Mouse (Mus musculus): ENCODE measurements around the gene Slc35a1. TPM values are rescaled to one million over a fixed set of nuclear protein-coding genes. Genes with fewer than 3 reads are reported as not detected.
"Not testable (repeated sequence)": the region's sequence is repeated elsewhere in the genome, so short reads cannot be mapped to it uniquely, and the experiment has no call there.

Slc35a1 gene
- total RNA-seq (2021) = 10 to 100 TPM; 20.9 to 22.0 TPM
- long read RNA-seq, experiment 1, transcript Slc35a1-201 (8 exons, 2,039 nt) = major isoform, 26 of 36 reads
- long read RNA-seq, experiment 1, partial matches to known transcripts = 2 of 36 reads
- long read RNA-seq, experiment 1, other reads (novel, unspliced or antisense) = 8 of 36 reads
- long read RNA-seq, experiment 2, transcript Slc35a1-201 (8 exons, 2,039 nt) = major isoform, 28 of 34 reads
- long read RNA-seq, experiment 2, partial matches to known transcripts = 0 of 34 reads
- long read RNA-seq, experiment 2, other reads (novel, unspliced or antisense) = 6 of 34 reads

DNA sequence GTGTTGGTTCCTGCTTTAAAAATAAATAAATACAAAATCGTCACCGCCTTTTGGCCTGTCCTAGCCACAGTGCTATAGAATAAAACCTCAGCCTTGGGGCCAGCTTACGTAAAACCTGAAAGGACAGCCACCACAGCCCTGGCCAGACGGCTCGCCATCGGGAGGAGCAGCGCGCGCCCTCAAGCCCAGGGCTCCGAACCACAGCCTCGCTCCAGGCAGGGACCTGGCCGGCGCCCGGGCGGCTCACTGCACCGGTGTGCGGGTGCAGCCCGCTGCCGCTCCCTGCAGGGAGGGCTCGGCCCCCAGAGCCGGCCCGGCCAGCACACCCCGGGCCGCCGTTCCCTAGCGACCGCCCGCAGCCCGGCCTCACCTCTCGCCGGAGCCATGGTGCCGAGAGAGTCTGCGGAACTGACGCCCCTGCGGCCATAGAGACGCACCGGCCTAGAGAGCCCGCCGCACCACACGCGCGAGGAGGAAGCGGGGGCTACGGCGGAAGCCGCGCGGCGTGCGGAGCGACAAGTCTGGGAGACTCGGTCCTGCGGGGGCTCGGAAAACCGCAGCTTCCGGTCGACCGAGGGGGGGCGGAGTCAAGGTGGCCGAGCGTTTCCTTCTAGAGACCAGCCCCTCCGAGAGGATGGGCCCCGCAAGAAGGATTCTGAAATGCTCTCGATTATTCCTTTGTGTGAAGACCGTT, at the start of gene Slc35a1:
Gene Slc35a1 (minus strand): TSS at position 565 of the 694 bp plus-strand sequence.
- peak; percentile 82 to 94 for DNase-seq (ENCODE audit: low spot score in 2 of 2)

DNA sequence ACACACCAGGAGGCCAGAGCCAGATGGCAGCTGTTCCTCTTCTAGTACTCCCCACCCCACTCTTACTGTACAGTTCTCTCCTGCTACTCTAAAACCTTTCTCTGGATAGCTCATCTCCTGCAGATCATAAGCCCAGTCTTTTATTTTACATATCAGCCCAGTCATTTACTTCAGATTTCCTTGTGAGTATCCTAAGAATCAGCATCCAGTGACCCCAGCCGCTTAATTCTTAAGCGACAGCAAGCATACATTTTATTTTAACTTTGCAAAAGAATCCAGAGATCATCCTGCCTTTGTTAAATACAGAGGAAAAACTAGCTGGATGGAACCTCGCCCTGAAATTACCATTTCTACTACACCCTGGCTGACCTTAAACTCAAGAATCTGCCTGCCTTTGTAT, 47.2 kb upstream of the Slc35a1 start:
- no peak for DNase-seq (ENCODE audit: low spot score in 2 of 2)

DNA sequence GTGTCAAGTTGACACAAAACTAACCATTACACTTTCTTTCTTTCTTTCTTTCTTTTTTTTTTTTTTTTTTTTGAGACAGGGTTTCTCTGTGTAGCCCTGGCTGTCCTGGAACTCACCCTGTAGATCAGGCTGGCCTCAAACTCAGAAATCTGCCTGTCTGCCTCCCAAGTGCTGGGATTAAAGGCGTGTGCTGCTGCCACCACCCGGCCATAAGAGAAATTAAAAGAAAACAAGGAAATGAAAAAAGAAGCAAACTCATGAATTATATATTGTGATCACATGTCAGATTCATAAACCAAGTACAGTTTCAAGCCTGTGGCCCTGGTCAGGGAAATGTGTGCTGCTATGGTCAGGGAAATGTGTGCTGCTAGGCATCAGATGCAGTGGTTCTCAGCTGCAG, 46.2 kb upstream of the Slc35a1 start:
- DNase-seq (ENCODE audit: low spot score in 2 of 2) = not testable (repeated sequence)

DNA sequence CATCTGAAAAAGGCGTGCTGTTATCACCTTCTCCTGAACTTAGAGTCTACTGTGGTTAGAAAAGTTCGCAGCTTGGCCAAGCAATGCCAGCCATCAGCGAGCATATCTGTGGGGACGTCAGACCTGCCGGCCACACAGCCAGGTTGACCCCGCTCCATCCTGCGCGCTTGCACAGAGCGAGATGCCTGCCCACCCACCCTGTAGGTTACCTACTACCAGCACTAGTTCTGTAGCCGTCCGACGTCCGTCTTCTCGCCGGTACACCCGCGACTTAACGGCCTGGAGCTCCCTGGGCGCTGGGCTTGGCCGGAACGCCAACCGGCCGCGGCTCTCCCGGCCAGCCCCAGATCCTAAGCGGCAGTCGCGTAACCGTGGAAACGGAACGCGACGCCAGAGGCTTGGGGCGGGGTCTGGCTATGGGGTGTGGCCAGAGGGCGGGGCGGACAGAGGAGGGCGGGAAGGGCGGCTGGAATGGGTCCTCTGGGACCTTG, 42.7 kb upstream of the Slc35a1 start, which contains the start of gene Cfap206:
Gene Cfap206 (minus strand): TSS at position 356 of the 491 bp plus-strand sequence.
- DNase-seq (ENCODE audit: low spot score in 2 of 2) = peak; percentile 29 to 58

DNA sequence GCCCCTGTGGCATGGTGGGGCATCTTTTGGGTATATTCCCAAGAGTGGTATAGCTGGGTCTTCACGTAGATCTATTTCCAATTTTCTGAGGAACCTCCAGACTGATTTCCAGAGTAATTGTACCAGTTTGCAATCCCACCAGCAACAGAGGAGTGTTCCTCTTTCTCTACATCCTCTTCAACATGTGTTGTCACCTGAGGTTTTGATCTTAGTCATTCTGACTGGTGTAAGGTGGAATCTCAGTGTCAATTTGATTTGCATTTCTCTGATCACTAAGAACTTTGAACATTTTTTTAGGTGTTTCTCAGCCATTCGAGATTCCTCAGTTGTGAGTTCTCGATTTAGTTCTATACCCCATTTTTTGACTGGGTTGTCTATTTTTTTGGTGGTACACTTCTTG, 38.5 kb upstream of the Slc35a1 start:
- DNase-seq (ENCODE audit: low spot score in 2 of 2) = not testable (repeated sequence)

DNA sequence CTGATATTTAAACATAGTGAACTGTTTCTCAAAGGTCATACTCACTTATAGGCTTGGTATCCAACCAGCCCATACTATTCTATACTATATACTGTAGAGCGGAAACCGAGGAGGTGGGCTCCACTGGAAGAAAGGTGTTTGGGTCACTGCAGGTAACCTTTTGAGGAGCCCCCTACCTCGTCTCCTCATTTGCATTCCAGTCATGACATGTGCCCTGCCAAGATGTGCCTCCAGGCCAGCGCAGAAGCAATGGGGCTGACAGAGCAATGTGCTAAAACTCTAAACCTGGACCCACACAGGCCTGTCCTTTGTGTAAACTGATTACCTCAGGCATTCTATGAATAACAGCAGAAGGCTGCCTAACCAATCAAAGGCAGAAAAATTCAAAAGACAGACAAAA, 37.1 kb upstream of the Slc35a1 start:
- DNase-seq (ENCODE audit: low spot score in 2 of 2) = no peak

DNA sequence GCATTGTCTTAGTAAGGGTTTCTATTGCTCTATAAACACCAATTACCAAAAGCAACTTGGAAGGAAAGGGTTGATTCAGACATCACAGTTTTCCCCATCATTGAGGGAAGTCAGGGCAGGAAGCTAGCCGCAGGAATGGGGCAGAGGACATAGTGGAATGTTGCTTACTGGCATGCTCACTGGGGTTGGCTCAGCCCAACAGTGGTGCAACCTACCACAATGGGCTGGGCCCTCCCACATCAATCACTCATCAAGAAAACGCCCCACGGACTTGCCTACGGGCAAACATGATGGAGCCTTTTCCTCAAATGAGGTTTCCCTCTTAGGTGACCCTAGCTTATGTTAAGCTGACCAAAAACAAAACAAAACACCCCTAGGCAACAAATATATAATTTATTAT, 35.9 kb upstream of the Slc35a1 start:
- DNase-seq (ENCODE audit: low spot score in 2 of 2) = no peak

DNA sequence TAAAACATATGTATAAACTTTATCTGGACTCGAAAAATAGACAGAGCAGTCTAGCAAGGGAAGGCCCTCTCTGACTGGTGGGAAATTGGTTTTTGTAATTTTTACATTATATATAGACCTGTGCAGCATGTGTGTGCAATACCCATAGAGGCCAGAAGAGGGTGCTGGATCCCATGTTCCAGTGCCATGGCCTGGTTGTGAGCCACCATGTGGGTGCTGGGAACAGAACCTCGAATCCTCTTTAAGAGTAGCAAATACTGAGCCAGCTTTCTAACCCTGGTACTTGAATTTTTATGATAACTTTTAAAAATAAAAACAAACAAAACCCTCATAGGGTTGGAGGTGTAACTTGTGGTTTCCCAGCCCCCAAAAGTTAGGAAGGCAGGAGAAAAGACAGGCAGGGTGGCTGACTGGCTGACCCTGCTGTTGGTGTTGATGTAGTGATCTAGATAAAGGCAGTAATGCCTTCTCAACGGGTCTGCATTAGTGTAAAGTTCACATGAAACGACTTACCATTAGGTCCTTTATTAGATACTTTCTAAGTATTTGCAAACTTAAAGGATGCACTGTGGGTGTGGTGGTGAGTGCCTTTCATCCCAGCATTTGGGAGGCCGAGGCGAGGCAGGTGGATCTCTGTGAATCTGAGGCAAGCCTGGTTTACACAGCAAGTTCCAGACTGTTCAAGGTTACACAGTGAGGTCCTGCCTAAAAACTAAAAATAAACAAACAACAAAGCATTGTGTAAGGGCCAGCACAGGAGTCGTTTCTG, 33.1 kb upstream of the Slc35a1 start:
- DNase-seq (ENCODE audit: low spot score in 2 of 2) = no peak

DNA sequence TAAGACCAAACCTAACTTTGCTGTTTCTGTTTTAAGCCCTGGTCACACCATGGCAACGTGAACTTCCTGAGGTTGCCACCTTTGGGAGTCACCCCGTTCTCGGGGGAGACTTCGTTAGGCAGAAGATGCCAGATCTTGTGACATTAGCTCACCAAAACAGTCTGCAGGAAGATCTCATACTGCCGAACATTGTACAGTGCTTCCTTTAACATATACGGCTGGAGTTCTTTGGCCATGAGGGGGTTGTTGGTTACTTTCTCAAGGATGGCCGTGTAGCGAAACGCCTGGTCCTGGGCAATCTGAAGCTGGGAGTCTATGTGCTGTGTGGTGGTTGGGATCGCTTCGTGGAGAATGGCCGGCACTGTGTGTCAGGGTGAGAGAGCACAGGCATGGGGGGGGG, 32.2 kb upstream of the Slc35a1 start:
- no peak for DNase-seq (ENCODE audit: low spot score in 2 of 2)

DNA sequence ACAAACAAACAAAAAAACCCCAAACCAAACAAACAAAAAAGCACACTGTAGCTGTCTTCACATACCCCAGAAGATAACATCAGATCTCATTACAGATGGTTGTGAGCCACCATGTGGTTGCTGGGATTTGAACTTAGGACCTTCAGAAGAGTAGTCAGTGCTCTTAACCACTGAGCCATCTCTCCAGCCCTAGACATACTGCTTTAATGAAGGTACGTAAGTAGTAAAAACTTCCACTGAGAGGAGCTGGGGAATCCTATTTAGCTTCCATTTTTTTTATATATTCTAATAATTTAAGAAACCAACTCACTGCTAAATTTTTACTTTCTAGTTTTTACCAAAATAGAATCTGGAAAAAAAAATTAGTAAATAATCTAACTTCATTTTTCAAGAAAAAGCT, 27.8 kb upstream of the Slc35a1 start:
- no peak for DNase-seq (ENCODE audit: low spot score in 2 of 2)

DNA sequence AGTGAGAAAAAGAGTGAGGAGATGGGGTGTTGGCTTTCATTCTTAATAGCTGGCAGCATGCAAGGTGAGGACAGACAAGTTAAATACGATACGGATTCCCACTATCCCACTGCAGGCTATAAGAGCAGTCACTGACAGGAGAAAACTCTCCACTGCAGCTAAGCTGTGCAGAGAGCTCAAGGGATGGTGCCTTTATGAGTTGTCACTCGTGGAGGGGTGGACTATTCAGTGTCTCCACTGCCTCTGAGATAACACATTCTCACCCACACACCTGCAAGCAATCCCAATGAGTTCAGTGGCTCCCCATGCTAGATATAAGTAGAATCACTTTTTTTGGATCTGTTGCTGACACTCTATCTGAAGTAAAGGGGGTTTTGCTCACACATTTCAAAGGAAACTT, 20.9 kb upstream of the Slc35a1 start:
- DNase-seq (ENCODE audit: low spot score in 2 of 2) = no peak

DNA sequence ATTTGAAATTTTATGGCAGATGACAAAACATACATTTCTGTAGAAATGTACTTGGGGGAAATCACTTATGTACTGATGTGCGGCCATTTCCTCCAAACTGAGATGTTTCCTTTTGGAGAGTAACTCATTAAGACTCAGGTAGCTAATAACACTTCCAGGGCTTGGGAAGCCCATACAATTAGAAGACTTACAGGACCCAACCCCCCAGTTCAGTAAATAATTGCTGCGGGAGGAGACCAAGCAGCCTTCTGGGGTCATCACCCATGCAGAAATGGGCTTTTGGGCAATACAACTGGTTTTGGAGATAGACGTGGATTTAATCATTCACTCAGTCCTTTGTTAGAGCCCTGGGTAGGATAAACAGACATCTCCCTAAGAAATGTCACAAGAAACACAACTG, 20.0 kb upstream of the Slc35a1 start:
- no peak for DNase-seq (ENCODE audit: low spot score in 2 of 2)

DNA sequence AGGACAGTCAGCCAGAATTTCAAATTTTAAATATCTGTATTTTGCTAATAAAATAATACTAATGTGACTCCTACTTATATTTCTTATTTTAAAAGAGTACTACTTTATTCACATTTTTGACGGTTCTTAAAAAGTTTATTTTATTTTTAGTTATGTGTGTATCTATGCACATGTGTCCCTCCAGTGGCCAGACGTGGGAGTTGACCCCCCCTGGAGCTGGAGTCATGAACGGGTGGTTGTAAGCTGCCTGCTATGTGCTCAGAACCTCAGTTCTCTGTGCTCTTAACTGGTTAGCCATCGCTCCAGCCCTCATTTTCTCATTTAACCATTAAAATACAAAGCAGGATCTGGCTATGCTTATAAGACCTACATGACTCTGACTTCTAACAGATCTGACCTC, 15.8 kb upstream of the Slc35a1 start:
- DNase-seq (ENCODE audit: low spot score in 2 of 2) = no peak

DNA sequence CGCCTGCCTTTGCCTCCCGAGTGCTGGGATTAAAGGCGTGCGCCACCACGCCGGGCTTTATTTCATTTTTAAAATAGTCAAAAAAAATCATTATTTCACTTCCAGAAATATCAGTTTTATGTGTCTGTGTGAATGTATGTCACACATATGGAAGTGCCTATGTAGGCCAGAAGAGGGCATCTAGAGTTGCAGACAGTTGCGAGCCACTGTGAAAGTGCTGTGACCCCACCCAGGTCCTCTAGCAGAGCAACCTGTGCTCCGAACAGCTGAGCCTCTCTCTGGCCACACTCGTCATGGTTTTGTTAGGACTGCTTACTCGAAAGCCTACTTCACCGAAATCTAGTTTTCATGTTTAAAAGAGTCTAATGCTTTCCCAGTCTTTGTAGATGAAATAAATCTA, 15.0 kb upstream of the Slc35a1 start:
- DNase-seq (ENCODE audit: low spot score in 2 of 2) = no peak

DNA sequence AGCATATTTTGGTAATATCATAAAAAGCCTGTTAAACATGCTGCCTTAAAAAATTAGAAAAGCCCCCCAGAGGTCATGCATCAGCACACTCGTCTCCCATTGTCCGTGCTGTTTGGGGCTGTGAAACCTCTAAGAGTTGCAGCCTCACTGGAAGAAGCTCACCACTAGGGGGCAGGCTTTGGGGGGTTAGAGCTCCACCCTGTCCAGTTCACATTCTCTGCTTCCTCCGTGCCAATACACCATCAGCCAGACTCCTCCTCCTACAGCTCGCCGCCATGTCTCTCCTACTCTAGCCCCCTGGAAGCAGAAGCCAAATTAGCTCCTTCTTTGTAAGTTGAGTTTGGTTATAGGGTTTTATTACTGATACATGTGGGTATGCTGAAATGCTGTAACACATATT, 14.3 kb upstream of the Slc35a1 start:
- DNase-seq (ENCODE audit: low spot score in 2 of 2) = peak; percentile 30 to 53

DNA sequence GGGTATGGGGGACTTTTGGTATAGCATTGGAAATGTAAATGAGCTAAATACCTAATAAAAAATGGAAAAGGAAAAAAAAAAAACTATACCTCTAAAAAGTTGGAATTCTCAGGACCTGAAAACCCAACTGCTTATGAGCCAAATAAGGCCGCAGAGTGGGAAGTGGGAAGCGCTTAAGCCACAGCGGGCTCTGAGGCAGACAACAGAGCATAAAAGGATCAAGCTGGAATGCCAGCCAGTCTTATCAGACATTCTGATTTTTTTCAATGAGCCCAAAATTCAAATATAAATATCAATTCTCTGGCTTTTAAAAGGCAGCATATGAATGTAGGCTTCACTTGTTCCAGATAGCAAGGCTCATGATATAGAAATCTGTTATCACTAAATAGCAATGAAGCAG, 783 bp upstream of the Slc35a1 start:
- DNase-seq (ENCODE audit: low spot score in 2 of 2) = no peak

DNA sequence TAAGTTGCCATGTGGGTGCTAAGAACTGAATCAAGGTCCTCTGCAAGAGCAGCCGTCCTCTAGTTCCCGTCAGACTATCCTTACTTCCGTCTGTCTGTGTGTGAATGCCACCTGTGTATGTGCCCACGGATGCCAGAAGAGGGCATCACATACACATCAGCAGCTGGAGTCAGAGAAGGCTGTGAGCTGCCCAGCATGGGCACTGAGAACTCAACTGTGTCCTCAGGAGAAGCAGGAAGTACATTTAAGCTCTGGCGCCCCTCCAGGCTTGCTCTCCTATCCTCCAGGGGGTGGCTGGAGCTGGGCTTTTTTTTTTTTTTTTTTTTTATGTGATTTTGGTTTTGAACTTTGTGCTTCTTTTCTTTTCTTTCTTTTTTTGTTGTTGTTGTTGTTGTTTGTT, 6.7 kb downstream of the Slc35a1 start:
- DNase-seq (ENCODE audit: low spot score in 2 of 2) = no peak

DNA sequence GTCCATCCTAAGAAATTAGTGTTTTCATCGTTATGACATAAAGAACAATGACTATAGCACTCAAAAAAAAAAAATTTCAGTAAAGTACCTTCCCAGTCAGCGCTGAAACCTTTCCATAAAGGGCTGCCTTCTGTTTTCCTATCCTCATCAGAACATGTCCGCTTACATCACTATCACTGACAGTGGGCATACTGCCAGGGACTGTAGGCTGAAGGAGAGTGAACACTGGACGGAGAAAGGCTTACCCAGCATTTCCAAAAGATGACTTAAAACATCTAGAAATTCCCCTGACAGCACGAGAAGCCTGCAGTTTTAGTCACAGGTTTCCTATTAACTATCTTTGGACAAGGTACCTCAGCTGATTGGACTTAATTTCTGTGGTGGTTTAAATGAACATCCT, 13.5 kb downstream of the Slc35a1 start:
- no peak for DNase-seq (ENCODE audit: low spot score in 2 of 2)

DNA sequence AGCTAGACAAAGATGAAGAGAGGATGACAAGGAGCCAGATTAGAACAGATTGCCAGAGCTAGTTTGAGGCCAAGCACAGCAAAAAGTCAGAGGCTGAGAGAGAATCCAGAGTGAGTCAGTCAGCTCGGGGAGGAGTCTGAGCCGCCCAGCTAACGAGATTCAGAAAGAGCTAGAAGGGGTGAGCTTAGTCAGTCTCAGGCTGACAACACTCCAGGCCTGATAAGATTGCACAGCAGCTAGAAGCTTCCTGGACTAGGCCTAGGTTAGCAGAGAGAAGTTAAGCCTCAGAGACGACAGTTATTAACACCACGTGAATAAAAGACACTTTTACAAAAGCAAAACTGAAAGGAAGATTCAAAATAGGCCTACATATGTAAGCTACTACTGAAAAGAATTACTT, 19.3 kb downstream of the Slc35a1 start:
- no peak for DNase-seq (ENCODE audit: low spot score in 2 of 2)

DNA sequence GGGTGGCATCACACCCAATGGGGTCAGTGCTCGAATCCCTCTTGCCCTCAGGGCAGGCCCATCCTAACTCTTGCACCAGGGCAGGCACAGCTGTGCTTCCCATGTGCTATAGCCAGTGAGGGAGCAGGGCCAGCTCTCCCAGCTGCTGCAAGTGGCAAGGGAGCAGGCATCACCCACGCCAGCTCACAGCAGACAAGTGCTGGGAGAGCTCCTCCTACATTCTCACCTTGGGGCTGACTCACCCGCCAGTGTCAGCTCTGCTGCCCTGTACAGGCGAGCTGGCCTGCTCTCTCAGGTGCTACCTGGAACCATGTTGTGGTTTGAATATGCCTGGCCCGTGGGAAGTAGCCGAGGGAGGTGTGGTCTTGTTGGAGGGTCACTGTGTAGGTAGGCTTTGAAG, 25.3 kb downstream of the Slc35a1 start:
- DNase-seq (ENCODE audit: low spot score in 2 of 2) = peak in 1 of 2 experiments; percentile 10

DNA sequence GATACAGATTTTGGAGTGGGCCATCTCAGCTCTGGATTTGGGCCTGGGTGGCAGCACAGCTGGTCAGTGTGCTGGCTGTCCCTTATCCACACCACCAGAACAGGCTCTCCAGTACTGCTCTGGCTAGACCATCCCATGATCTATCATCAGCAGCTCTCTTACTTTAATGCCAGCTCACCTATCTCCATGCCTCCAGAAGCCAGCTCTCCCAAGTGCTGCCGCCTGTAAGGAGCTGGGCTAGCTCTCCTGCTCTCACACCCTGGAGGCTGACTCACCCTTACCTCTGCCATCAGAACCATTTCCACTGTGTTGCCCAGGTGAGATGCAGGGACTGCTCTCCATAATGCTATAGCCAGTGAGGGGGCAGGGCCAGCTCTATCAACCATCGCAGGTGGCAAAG, 25.7 kb downstream of the Slc35a1 start:
- DNase-seq (ENCODE audit: low spot score in 2 of 2) = no peak

DNA sequence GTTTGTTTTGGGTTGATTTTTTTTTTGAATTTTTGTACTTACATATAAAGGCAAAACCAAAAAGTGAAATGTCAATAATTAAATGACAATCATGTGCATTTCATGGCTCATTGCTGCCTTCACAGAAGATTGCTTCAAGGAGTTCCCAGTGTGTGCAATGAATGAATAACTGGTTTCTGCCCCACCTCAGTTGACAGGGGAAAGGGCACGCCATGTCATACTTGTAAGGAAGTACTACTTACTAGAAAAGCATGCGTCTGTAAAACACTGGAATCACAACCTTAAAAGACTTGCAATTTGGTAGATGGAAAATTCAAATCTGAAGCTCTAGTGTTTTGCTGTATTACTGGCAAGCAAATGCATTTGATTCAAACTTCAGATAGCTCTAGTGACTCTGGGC, 28.2 kb downstream of the Slc35a1 start:
- no peak for DNase-seq (ENCODE audit: low spot score in 2 of 2)

Data from gastrocnemius, postnatal 4 days (tissue).